ENCODE assay signal across 9 mouse cellular contexts in the genomic region with DNA sequence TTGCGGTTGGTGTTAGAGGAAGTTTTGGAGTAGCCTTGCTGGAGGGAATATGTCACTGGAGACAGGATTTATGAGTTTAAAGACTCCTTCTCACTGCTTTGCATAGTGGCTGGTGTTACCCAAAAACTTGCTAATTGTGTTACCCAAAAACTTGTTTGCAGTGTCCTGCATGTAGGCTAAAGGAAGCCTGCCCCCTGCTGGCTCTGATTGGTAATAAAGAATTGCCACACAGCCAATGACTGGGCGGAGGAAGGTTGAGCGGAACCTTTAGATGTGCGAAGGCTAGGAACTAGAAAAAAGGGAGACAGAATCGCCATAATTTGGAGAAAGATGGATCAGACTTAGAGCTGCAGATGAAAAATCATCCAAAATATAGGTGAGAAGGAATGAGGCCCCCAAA.
A peak's percentile ranks its signal among the peaks of the same experiment; 100 is the strongest.
DNase-seq lines count a peak whose midpoint lies in the region; ATAC-seq and TF ChIP-seq lines count a peak whose summit lies in the region.
"Had no signal": no experiment of that assay in that cellular context is flagged by ENCODE, and none has a peak within 500 bp of the region (broad histone marks: within the 10 kb centered on the region; RNA-seq: fewer than 3 reads in every experiment).

No protein-coding gene starts in this region.

- H3K27me3 ChIP-seq in testis, adult 2 months (ENCODE audit: control insufficient read depth, insufficient read depth, low read length): no peaks in the 10 kb centered on the region
- no peaks in the 10 kb centered on the region for H3K27me3 ChIP-seq in forebrain, embryonic 14.5 days (replicated peaks; ENCODE audit: control insufficient read depth, insufficient read depth, low read length)
- H3K27me3 ChIP-seq: embryonic facial prominence, embryonic 13.5 days had no signal

- ATAC-seq in forebrain, embryonic 14.5 days: no peak

- TF ChIP-seq CTCF in testis, adult 2 months (IDR thresholded peaks at IDR 0.05; ENCODE audit: control insufficient read depth, insufficient read depth, insufficient replicate concordance, low read depth, low read length): peak; percentile 41; the same call in 1 of the 2 replicates
- TF ChIP-seq CTCF in brain, embryonic 14.5 days (IDR thresholded peaks at IDR 0.05; ENCODE audit: borderline replicate concordance, extremely low read depth, insufficient read depth, insufficient read length): peak; percentile 23; the same call in 1 of the 2 replicates

- no peak overlapping the region for H3K4me3 ChIP-seq in testis, adult 2 months (ENCODE audit: control insufficient read depth, low read depth, low read length)
- H3K4me3 ChIP-seq in forebrain, embryonic 14.5 days (ENCODE audit: low read depth, low read length): no peak overlapping the region
- H3K4me3 ChIP-seq: embryonic facial prominence, embryonic 13.5 days had no signal

- peak; percentile 20 to 43 for DNase-seq in heart, postnatal 14 days
- DNase-seq in heart, adult 9 months (ENCODE audit: low spot score in 2 of 2): no peak
- DNase-seq in testis, postnatal 14 days (ENCODE audit: low spot score): no peak
- DNase-seq in brain, embryonic 14.5 days (ENCODE audit: low read depth): no peak
- DNase-seq in lung, postnatal 14 days: peak; percentile 59
- DNase-seq in thymus, postnatal 14 days: peak; percentile 78
- DNase-seq in forebrain, embryonic 14.5 days (ENCODE audit: low spot score): no peak

- no peaks in the 10 kb centered on the region for H3K9me3 ChIP-seq in forebrain, embryonic 14.5 days (replicated peaks; ENCODE audit: control insufficient read depth, low read length)
- H3K9me3 ChIP-seq: embryonic facial prominence, embryonic 13.5 days had no signal

- no peak overlapping the region for H3K9ac ChIP-seq in forebrain, embryonic 14.5 days (ENCODE audit: low read length)
- H3K9ac ChIP-seq: embryonic facial prominence, embryonic 13.5 days had no signal

- 89% methylated on average over 5 of the region's 5 CpGs for WGBS in forebrain, embryonic 14.5 days

- no peak for TF ChIP-seq POLR2A in testis, adult 2 months (IDR thresholded peaks at IDR 0.05; ENCODE audit: control insufficient read depth, low read depth, low read length)
- no peak for TF ChIP-seq POLR2A in brain, embryonic 14.5 days (IDR thresholded peaks at IDR 0.05; ENCODE audit: borderline replicate concordance, extremely low read depth, insufficient read depth, insufficient read length, poor library complexity, severe bottlenecking)

- no peaks in the 10 kb centered on the region for H3K36me3 ChIP-seq in testis, adult 2 months (ENCODE audit: control insufficient read depth, insufficient read depth, low read length)
- H3K36me3 ChIP-seq in forebrain, embryonic 14.5 days (ENCODE audit: control insufficient read depth, insufficient read depth, low read length): no peaks in the 10 kb centered on the region
- H3K36me3 ChIP-seq: embryonic facial prominence, embryonic 13.5 days had no signal

- H3K4me2 ChIP-seq in forebrain, embryonic 14.5 days (ENCODE audit: low read length): no peak overlapping the region
- H3K4me2 ChIP-seq: embryonic facial prominence, embryonic 13.5 days had no signal

- no peaks in the 10 kb centered on the region for H3K4me1 ChIP-seq in testis, adult 2 months (ENCODE audit: control insufficient read depth, insufficient read depth, low read length)
- no peaks in the 10 kb centered on the region for H3K4me1 ChIP-seq in forebrain, embryonic 14.5 days (ENCODE audit: control insufficient read depth, insufficient read depth, low read length)

- H3K27ac ChIP-seq in testis, adult 2 months (ENCODE audit: control insufficient read depth, insufficient read depth, low read depth, low read length): no peak overlapping the region
- H3K27ac ChIP-seq in forebrain, embryonic 14.5 days (ENCODE audit: low read depth, low read length): no peak overlapping the region
- H3K27ac ChIP-seq: embryonic facial prominence, embryonic 13.5 days had no signal

- intact Hi-C loops in heart, postnatal 14 days (cut with DNase I): no loop called here

Comparison
In these comparisons a context has a peak if more than half of its experiments do, and no peak if none do; other contexts are left out.
1. DNase-seq: peak in heart, postnatal 14 days (2 of 2), lung, postnatal 14 days (single experiment) and thymus, postnatal 14 days (single experiment); none in heart, adult 9 months (0 of 2), testis, postnatal 14 days (single experiment), brain, embryonic 14.5 days (single experiment) and forebrain, embryonic 14.5 days (single experiment).